Comparison of ENCODE assay signal across 10 mouse cellular contexts in genomic region chr8:126883752-126884151, GRCm38 (mm10).
A peak's percentile ranks its signal among the peaks of the same experiment; 100 is the strongest.
DNase-seq lines count a peak whose midpoint lies in the region; ATAC-seq and TF ChIP-seq lines count a peak whose summit lies in the region.
"Had no signal": no experiment of that assay in that cellular context is flagged by ENCODE, and none has a peak within 500 bp of the region (broad histone marks: within the 10 kb centered on the region; RNA-seq: fewer than 3 reads in every experiment).

No protein-coding gene starts in this region.

- no peaks in the 10 kb centered on the region for H3K27me3 ChIP-seq in forebrain, embryonic 10.5 days (ENCODE audit: poor library complexity, severe bottlenecking)
- no peaks in the 10 kb centered on the region for H3K27me3 ChIP-seq in forebrain, embryonic 11.5 days (ENCODE audit: control insufficient read depth, insufficient read depth, low read length)
- H3K27me3 ChIP-seq in heart, postnatal 0 days (ENCODE audit: control insufficient read depth, insufficient read depth, low read length): no peaks in the 10 kb centered on the region
- H3K27me3 ChIP-seq in midbrain, embryonic 12.5 days: no peaks in the 10 kb centered on the region
- H3K27me3 ChIP-seq in midbrain, embryonic 11.5 days (ENCODE audit: control insufficient read depth, insufficient read depth, low read length): no peaks in the 10 kb centered on the region
- no peaks in the 10 kb centered on the region for H3K27me3 ChIP-seq in neural tube, embryonic 15.5 days (replicated peaks)
- H3K27me3 ChIP-seq in liver, postnatal 0 days (ENCODE audit: insufficient read depth, low read length): no peaks in the 10 kb centered on the region
- H3K27me3 ChIP-seq: neural tube, embryonic 12.5 days had no signal

- no peak overlapping the region for H3K4me2 ChIP-seq in forebrain, embryonic 11.5 days (ENCODE audit: low read depth, low read length, severe bottlenecking)
- no peak overlapping the region for H3K4me2 ChIP-seq in heart, postnatal 0 days (ENCODE audit: low read depth, low read length)
- H3K4me2 ChIP-seq in midbrain, embryonic 12.5 days (replicated peaks): 0 out of 2 replicates have a peak overlapping the region, but pooled peaks have one; percentile 11
- H3K4me2 ChIP-seq in midbrain, embryonic 11.5 days: no peak overlapping the region
- no peak overlapping the region for H3K4me2 ChIP-seq in neural tube, embryonic 15.5 days
- no peak overlapping the region for H3K4me2 ChIP-seq in liver, postnatal 0 days (ENCODE audit: low read depth, low read length)
- H3K4me2 ChIP-seq: neural tube, embryonic 12.5 days had no signal

- H3K27ac ChIP-seq in forebrain, embryonic 10.5 days: peak overlapping the region; percentile 66
- no peak overlapping the region for H3K27ac ChIP-seq in forebrain, embryonic 11.5 days (ENCODE audit: low read depth, low read length)
- peak overlapping the region; percentile 83 for H3K27ac ChIP-seq in heart, postnatal 0 days (ENCODE audit: low read depth)
- peak overlapping the region; percentile 54; the same call in 1 of the 2 replicates for H3K27ac ChIP-seq in midbrain, embryonic 12.5 days (replicated peaks)
- H3K27ac ChIP-seq in midbrain, embryonic 11.5 days (ENCODE audit: low read depth, low read length): no peak overlapping the region
- H3K27ac ChIP-seq in neural tube, embryonic 15.5 days (replicated peaks): peak overlapping the region; percentile 60; the same call in 1 of the 2 replicates
- H3K27ac ChIP-seq in liver, postnatal 0 days (ENCODE audit: low read depth): no peak overlapping the region
- H3K27ac ChIP-seq: neural tube, embryonic 12.5 days had no signal

- TF ChIP-seq EP300 in heart, postnatal 0 days (IDR thresholded peaks at IDR 0.05; ENCODE audit: low read depth): no peak
- TF ChIP-seq EP300 in liver, postnatal 0 days (IDR thresholded peaks at IDR 0.05; ENCODE audit: low read depth): no peak

- H3K9ac ChIP-seq in forebrain, embryonic 11.5 days (ENCODE audit: low read length): no peak overlapping the region
- H3K9ac ChIP-seq in heart, postnatal 0 days (replicated peaks; ENCODE audit: low read depth, low read length): no peak overlapping the region
- H3K9ac ChIP-seq in midbrain, embryonic 12.5 days (replicated peaks): no peak overlapping the region
- H3K9ac ChIP-seq in midbrain, embryonic 11.5 days (ENCODE audit: low read length): no peak overlapping the region
- H3K9ac ChIP-seq in neural tube, embryonic 15.5 days (replicated peaks): no peak overlapping the region
- no peak overlapping the region for H3K9ac ChIP-seq in liver, postnatal 0 days (replicated peaks)
- H3K9ac ChIP-seq: neural tube, embryonic 12.5 days had no signal

- no peak for DNase-seq in forebrain, embryonic 10.5 days (ENCODE audit: extremely low spot score, low spot score)
- DNase-seq in forebrain, embryonic 11.5 days (ENCODE audit: low spot score): no peak
- DNase-seq in heart, postnatal 0 days (ENCODE audit: low spot score): no peak
- DNase-seq in heart, postnatal 4 days: no peak
- no peak for DNase-seq in midbrain, embryonic 11.5 days (ENCODE audit: low spot score, missing footprints)
- DNase-seq in liver, postnatal 0 days: no peak
- DNase-seq: thymus, postnatal 25 days had no signal

- no peak for TF ChIP-seq CTCF in heart, postnatal 0 days (IDR thresholded peaks at IDR 0.05; ENCODE audit: low read depth)
- no peak for TF ChIP-seq CTCF in liver, postnatal 0 days (IDR thresholded peaks at IDR 0.05; ENCODE audit: low read depth)

- WGBS in forebrain, embryonic 10.5 days: 75% methylated on average over 5 of the region's 5 CpGs
- 82% methylated on average over 5 of the region's 5 CpGs for WGBS in forebrain, embryonic 11.5 days
- 51% methylated on average over 5 of the region's 5 CpGs for WGBS in heart, postnatal 0 days
- 74% methylated on average over 5 of the region's 5 CpGs for WGBS in midbrain, embryonic 12.5 days
- 76% methylated on average over 5 of the region's 5 CpGs for WGBS in midbrain, embryonic 11.5 days
- WGBS in neural tube, embryonic 15.5 days: 82% methylated on average over 5 of the region's 5 CpGs
- WGBS in liver, postnatal 0 days (ENCODE audit: insufficient replicate concordance): 79% methylated on average over 5 of the region's 5 CpGs

- H3K36me3 ChIP-seq in forebrain, embryonic 10.5 days (replicated peaks): no peaks in the 10 kb centered on the region
- H3K36me3 ChIP-seq in forebrain, embryonic 11.5 days (ENCODE audit: control insufficient read depth, insufficient read depth, low read length): no peaks in the 10 kb centered on the region
- no peaks in the 10 kb centered on the region for H3K36me3 ChIP-seq in heart, postnatal 0 days (replicated peaks; ENCODE audit: control insufficient read depth, insufficient read depth, low read length)
- no peaks in the 10 kb centered on the region for H3K36me3 ChIP-seq in midbrain, embryonic 12.5 days
- no peaks in the 10 kb centered on the region for H3K36me3 ChIP-seq in midbrain, embryonic 11.5 days (ENCODE audit: control insufficient read depth, insufficient read depth, low read length)
- H3K36me3 ChIP-seq in neural tube, embryonic 15.5 days: no peaks in the 10 kb centered on the region
- no peaks in the 10 kb centered on the region for H3K36me3 ChIP-seq in liver, postnatal 0 days (replicated peaks; ENCODE audit: insufficient read depth, low read length)
- H3K36me3 ChIP-seq: neural tube, embryonic 12.5 days had no signal

- H3K9me3 ChIP-seq in forebrain, embryonic 10.5 days: no peaks in the 10 kb centered on the region
- no peaks in the 10 kb centered on the region for H3K9me3 ChIP-seq in forebrain, embryonic 11.5 days (ENCODE audit: control insufficient read depth, low read length)
- no peaks in the 10 kb centered on the region for H3K9me3 ChIP-seq in heart, postnatal 0 days (replicated peaks; ENCODE audit: control insufficient read depth, low read length)
- no peaks in the 10 kb centered on the region for H3K9me3 ChIP-seq in midbrain, embryonic 12.5 days
- no peaks in the 10 kb centered on the region for H3K9me3 ChIP-seq in midbrain, embryonic 11.5 days (ENCODE audit: control insufficient read depth, low read length)
- no peaks in the 10 kb centered on the region for H3K9me3 ChIP-seq in neural tube, embryonic 15.5 days (replicated peaks)
- no peaks in the 10 kb centered on the region for H3K9me3 ChIP-seq in liver, postnatal 0 days (ENCODE audit: low read length)
- H3K9me3 ChIP-seq: neural tube, embryonic 12.5 days had no signal

- ATAC-seq in forebrain, embryonic 11.5 days (replicated peaks; ENCODE audit: low FRiP score): no peak
- ATAC-seq in heart, postnatal 0 days (ENCODE audit: insufficient read depth, low read depth): no peak
- ATAC-seq in midbrain, embryonic 12.5 days (ENCODE audit: low FRiP score, low read depth): peak; percentile 19; the same call in 1 of the 2 replicates
- no peak for ATAC-seq in midbrain, embryonic 11.5 days (ENCODE audit: low FRiP score)
- ATAC-seq in neural tube, embryonic 15.5 days (ENCODE audit: low FRiP score): no peak
- no peak for ATAC-seq in liver, postnatal 0 days

- no peak overlapping the region for H3K4me3 ChIP-seq in forebrain, embryonic 10.5 days
- H3K4me3 ChIP-seq in forebrain, embryonic 11.5 days (ENCODE audit: low read depth, low read length): no peak overlapping the region
- H3K4me3 ChIP-seq in heart, postnatal 0 days (ENCODE audit: low read depth, low read length): no peak overlapping the region
- no peak overlapping the region for H3K4me3 ChIP-seq in midbrain, embryonic 12.5 days
- H3K4me3 ChIP-seq in midbrain, embryonic 11.5 days (ENCODE audit: low read depth, low read length): no peak overlapping the region
- H3K4me3 ChIP-seq in neural tube, embryonic 15.5 days (replicated peaks): no peak overlapping the region
- no peak overlapping the region for H3K4me3 ChIP-seq in liver, postnatal 0 days (ENCODE audit: low read depth, low read length)
- H3K4me3 ChIP-seq: neural tube, embryonic 12.5 days had no signal

- H3K4me1 ChIP-seq in forebrain, embryonic 10.5 days: peaks cover 24% of the 10 kb centered on the region
- no peaks in the 10 kb centered on the region for H3K4me1 ChIP-seq in forebrain, embryonic 11.5 days (replicated peaks; ENCODE audit: control insufficient read depth, insufficient read depth, low read length)
- H3K4me1 ChIP-seq in heart, postnatal 0 days (ENCODE audit: control insufficient read depth, insufficient read depth): peaks cover 17% of the 10 kb centered on the region
- H3K4me1 ChIP-seq in midbrain, embryonic 12.5 days: peaks cover 14% of the 10 kb centered on the region
- H3K4me1 ChIP-seq in midbrain, embryonic 11.5 days (ENCODE audit: control insufficient read depth, insufficient read depth, low read length): peaks cover 9% of the 10 kb centered on the region
- H3K4me1 ChIP-seq in neural tube, embryonic 15.5 days: peaks cover 25% of the 10 kb centered on the region
- H3K4me1 ChIP-seq in liver, postnatal 0 days (ENCODE audit: insufficient read depth): peaks cover 13% of the 10 kb centered on the region

Comparison
In these comparisons a context has a peak if more than half of its experiments do, and no peak if none do; other contexts are left out.
1. H3K27ac ChIP-seq: peak in forebrain, embryonic 10.5 days (single experiment), heart, postnatal 0 days (single experiment), midbrain, embryonic 12.5 days (single experiment) and neural tube, embryonic 15.5 days (single experiment); none in forebrain, embryonic 11.5 days (single experiment), midbrain, embryonic 11.5 days (single experiment) and liver, postnatal 0 days (single experiment).